Mouse (Mus musculus): ENCODE measurements around the gene Atp2a1.

- TF ChIP-seq CTCF (IDR thresholded peaks at IDR 0.05; ENCODE audit: borderline replicate concordance, insufficient read depth, low read length) (no peak), POLR2A (IDR thresholded peaks at IDR 0.05; ENCODE audit: low read depth, low read length) (no peak)
Measured at GRCm38 (mm10) chr7:126458225-126458624, 4.7 kb downstream of the Atp2a1 start.
